Mouse (Mus musculus): ENCODE measurements at regions not wholly inside any gene's neighbourhood (a gene's known extent, or its start where the extent isn't known, plus 50 kb on each side); places are given as distances from the start of the nearest gene placed in this dataset.

DNA sequence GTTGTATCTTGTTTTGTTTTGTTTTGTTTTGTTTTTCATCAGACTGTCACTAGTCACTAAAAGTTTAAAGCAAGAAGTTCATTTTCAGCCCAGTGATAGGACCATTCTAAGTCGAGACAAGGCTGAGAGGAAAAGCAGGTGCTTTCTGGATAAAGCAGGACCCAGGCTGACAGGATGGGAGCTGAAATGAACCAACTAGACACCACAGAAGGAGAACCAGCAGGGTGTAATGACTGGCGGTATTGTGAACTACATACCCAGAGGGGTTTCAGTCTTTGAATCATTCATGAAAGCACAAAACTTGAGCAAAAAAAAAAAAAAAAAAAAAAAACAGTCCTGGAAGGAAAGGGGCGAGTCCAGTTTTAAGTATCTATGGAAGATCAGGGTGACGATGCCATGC is 75.9 kb upstream of the Tenm4 start:
- no peak for DNase-seq (ENCODE audit: low read depth)

- no peak for DNase-seq (ENCODE audit: low read depth)
These were observed 75.3 kb upstream of the Tenm4 start for GRCm38 (mm10) chr7:96095752-96096151.

GRCm38 (mm10) chr7:96098686-96099376 is 72.2 kb upstream of the Tenm4 start:
- DNase-seq (ENCODE audit: low read depth), result no peak

DNA sequence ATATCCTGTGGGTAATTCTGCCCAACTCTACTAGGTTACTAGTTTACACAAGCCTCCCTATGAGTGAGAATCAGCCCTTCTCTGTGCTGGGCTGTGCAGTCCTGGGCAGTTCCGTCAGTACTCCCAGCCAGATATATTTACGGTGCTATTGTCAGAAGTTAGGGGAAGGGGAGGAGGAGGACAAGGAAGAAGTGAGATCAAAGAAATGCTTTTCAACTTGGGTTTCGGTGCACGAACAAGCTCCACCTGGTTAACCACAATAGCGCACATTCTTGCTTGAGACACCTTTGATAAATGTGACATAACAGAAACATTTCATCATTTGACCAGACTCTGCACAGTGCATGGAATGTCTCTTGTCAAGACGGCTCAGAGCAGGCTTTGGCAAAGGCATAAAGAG is 68.3 kb upstream of the Tenm4 start:
- DNase-seq (ENCODE audit: low read depth), result no peak

DNA sequence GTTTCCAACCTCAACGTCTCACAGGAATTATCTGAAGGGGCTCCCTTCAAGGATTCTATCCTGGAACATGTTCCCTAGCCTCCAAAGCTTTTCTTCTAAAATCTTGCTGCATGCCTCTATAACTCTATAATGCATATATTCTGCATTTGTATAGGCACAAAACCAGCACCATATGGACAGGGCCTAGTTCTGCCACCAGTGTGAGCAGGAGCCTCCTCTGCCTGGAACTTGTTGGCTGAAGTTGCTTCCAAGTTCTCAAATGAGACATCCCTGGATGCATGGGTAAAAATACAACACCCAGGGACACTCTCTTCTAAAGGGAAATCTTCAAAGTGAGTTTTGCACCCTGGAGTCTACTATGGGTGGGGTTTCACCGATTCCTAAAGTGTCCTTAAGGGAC is 62.3 kb upstream of the Tenm4 start:
- no peak for DNase-seq (ENCODE audit: low read depth)

DNA sequence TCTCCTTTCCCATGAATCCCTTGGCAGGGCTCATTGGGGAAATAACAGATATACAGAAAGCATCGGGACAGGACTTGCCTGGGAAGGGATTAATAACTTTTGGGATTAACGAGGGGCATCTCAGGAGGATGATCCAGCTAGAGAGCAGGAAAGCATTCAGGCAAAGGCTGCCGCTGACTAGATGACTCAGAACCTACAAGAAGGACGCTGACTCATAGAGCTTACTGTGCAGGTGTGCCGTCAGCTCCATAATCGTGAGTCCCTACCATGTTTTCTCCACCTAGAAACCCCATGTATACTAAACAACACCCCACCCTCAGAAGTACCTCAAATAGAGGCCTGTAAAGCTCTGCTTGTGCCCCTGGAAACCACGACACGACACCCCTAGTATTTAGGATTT is 50.9 kb upstream of the Tenm4 start:
- no peak for DNase-seq (ENCODE audit: low read depth)

All from fibroblast of lung, adult 2 months (primary cell).